Mouse (Mus musculus): ENCODE data around the gene Lmx1b. TPM values are rescaled to one million over a fixed set of nuclear protein-coding genes. Genes with fewer than 3 reads are reported as not detected.

The Lmx1b gene
- polyA plus RNA-seq, 1 experiment from 2014 or later: not detected

DNA sequence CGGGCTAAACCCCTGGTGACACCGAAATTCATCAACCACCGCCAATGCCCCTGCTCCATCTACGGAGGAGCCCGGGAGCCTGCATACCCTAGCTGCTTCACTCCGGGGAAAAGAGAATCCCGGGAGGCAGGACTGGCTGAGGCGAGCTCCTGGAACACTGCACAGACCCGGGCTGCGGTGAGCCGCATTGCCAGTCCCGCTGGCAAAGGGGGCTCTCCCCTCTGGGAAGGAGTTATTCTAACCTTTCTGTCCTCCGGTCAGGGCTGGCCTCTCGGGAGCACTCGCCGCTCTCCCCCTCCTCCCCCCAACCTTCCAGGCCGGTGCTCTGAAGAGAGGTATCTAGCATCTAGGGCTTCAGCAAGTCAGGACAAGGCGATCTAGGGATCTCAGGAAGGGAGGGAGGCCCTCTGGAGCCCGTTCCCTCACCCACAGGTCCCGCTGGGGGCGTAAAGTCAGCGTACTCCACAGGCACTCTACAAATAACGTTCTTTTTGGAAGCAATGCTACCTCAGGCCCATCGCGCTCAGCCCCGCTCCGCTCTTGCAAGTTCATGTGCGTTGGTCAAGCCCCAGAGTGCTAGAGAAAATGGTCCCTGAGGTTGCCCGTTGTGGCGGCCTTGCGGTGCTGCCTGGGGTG lies 8.5 kb downstream of the Lmx1b start:
- Histone ChIP-seq H3K4me1 (replicated peaks; ENCODE audit: control insufficient read depth, insufficient read depth) (no peaks in the 10 kb centered on the region), H3K9ac (ENCODE audit: low read length) (no peak overlapping the region), H3K4me3 (ENCODE audit: low read depth, low read length) (no peak overlapping the region), H3K4me2 (replicated peaks; ENCODE audit: low read depth) (no peak overlapping the region), H3K36me3 (ENCODE audit: control insufficient read depth, insufficient read depth, low read length) (no peaks in the 10 kb centered on the region), H3K27me3 (ENCODE audit: control insufficient read depth, insufficient read depth, low read length) (peaks cover 45% of the 10 kb centered on the region; the same call in 1 of the 2 replicates), H3K27ac (replicated peaks) (no peak overlapping the region), H3K9me3 (ENCODE audit: control insufficient read depth, low read length) (no peaks in the 10 kb centered on the region)
- DNase-seq (ENCODE audit: low spot score) (no peak), ATAC-seq (ENCODE audit: low FRiP score, low TSS enrichment) (no peak)
- 4% methylated on average over 31 of the region's 31 CpGs for WGBS
- TF ChIP-seq EP300 (optimal IDR thresholded peaks at IDR 0.05) (no peak), CTCF (IDR thresholded peaks at IDR 0.05; ENCODE audit: low read depth) (no peak)

DNA sequence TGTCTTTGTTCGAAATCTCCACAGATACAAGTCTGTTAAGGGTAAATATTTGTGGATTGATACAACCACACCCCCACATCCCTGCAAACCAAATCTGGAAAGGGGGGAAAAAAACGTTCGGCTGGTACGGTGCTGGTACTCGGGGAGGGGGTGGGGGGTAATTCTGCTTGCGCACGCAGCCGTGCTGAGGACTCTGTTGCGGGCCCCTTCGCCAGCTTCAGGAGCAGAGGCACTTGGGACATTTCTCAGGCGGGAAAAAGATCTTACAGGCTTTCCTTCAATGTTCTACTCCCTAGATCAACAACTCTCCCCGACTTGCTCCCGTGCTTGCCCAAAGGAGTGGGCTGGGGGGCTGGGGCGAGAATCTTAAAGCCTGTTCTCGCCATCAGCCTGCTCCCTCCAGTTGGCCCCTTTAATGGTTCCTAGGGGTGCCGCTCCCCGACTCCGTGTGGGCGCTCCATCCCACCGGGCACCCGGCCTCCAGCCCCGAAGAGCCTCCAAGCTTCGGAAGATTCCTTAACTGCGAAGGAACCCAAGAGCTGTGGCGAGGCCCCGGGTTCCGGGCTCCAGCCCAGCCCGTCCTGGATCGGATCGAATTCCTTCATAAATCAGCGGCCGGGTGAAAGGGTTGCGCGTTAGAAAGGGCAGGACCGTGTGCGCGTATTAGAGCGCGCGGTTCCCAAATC lies 9.1 kb downstream of the Lmx1b start:
- Histone ChIP-seq H3K4me1 (replicated peaks; ENCODE audit: control insufficient read depth, insufficient read depth) (no peaks in the 10 kb centered on the region), H3K4me2 (replicated peaks; ENCODE audit: low read depth) (no peak overlapping the region), H3K27me3 (ENCODE audit: control insufficient read depth, insufficient read depth, low read length) (peaks cover 40% of the 10 kb centered on the region; the same call in 1 of the 2 replicates), H3K9ac (ENCODE audit: low read length) (no peak overlapping the region), H3K27ac (replicated peaks) (no peak overlapping the region), H3K9me3 (ENCODE audit: control insufficient read depth, low read length) (no peaks in the 10 kb centered on the region), H3K4me3 (ENCODE audit: low read depth, low read length) (no peak overlapping the region), H3K36me3 (ENCODE audit: control insufficient read depth, insufficient read depth, low read length) (no peaks in the 10 kb centered on the region)
- 1% methylated on average over 40 of the region's 40 CpGs for WGBS
- no peak for DNase-seq (ENCODE audit: low spot score)
- no peak for TF ChIP-seq CTCF (IDR thresholded peaks at IDR 0.05; ENCODE audit: low read depth)
- no peak for TF ChIP-seq EP300 (optimal IDR thresholded peaks at IDR 0.05)
- ATAC-seq (ENCODE audit: low FRiP score, low TSS enrichment): no peak

DNA sequence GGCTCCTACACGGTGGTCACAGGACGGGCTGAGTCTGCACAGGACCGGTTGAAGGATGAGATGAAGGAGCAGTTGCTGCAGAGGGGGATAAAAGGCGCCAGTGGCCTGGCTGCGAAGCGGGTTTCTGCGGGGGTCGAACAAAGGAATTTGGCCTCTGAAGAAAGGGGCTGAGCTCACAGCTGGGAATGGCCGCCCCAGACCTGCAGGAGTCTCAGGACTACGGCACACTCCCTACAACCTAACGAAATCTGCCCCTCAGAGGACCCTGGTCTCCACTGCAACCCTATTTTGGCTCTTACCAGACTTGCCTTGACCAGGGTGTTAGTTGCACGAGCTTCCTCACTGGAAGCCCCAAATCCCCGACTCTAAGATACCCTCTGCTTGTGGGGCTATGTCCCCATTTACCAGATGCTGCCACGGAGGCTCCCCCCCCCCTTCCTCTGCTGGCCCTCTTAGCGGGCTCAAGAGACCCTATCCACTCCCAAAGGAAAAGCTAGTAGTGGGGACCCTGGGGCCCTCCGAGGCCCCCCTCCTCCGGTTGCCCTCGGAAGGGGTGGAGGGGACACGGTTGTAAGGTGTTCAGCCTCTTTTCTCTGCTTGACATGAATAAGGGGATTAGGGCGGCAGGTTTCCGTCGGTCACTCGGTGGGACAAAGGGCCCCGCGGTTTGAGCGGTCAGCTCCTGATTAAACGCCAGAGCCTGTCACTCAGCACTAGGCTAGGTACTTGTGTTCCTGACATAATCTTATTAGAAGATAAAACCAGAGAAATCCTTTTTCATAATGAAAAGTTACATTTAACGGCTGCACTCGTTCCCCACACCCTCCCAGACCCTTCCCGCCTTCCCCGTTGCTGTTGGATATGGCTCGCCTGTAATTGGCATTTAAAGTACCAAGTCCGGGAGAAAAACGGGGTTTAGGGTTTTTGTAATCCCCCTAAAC lies 10.0 kb downstream of the Lmx1b start:
- ATAC-seq (ENCODE audit: low FRiP score, low TSS enrichment): no peak
- H3K27me3 ChIP-seq (ENCODE audit: control insufficient read depth, insufficient read depth, low read length): peaks cover 34% of the 10 kb centered on the region; the same call in 1 of the 2 replicates
- H3K4me3 ChIP-seq (ENCODE audit: low read depth, low read length): no peak overlapping the region
- H3K4me1 ChIP-seq (replicated peaks; ENCODE audit: control insufficient read depth, insufficient read depth): no peaks in the 10 kb centered on the region
- H3K9me3 ChIP-seq (ENCODE audit: control insufficient read depth, low read length): no peaks in the 10 kb centered on the region
- H3K27ac ChIP-seq (replicated peaks): no peak overlapping the region
- 8% methylated on average over 34 of the region's 34 CpGs for WGBS
- H3K9ac ChIP-seq (ENCODE audit: low read length): no peak overlapping the region
- no peaks in the 10 kb centered on the region for H3K36me3 ChIP-seq (ENCODE audit: control insufficient read depth, insufficient read depth, low read length)
- no peak for DNase-seq (ENCODE audit: low spot score)
- no peak overlapping the region for H3K4me2 ChIP-seq (replicated peaks; ENCODE audit: low read depth)
- TF ChIP-seq EP300 (optimal IDR thresholded peaks at IDR 0.05) (no peak), CTCF (IDR thresholded peaks at IDR 0.05; ENCODE audit: low read depth) (no peak)

DNA sequence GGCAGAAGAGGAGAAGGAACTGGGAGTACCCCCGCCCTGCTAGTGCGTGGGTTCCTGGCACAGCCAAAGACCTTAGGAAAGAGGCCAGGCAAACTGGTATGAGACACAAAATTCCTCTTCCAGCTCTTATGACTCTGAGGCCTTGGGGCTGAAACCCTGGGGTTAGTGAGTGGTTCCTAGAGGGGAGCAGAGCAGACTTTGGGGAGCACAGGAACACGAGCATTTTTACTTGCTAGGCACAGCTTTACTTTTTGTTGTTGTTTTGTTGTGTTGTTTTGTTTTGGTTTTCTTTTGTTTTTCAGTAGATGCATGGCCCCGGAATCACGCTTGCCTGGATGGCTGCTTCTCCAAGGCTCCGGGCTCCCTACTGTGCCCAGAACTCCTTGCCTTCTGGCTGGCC lies 10.7 kb downstream of the Lmx1b start:
- no peaks in the 10 kb centered on the region for H3K4me1 ChIP-seq (replicated peaks; ENCODE audit: control insufficient read depth, insufficient read depth)
- H3K4me3 ChIP-seq (ENCODE audit: low read depth, low read length): no peak overlapping the region
- H3K27ac ChIP-seq (replicated peaks): no peak overlapping the region
- no peak overlapping the region for H3K9ac ChIP-seq (ENCODE audit: low read length)
- ATAC-seq (ENCODE audit: low FRiP score, low TSS enrichment): no peak
- TF ChIP-seq CTCF (IDR thresholded peaks at IDR 0.05; ENCODE audit: low read depth): no peak
- no peak for TF ChIP-seq EP300 (optimal IDR thresholded peaks at IDR 0.05)
- H3K9me3 ChIP-seq (ENCODE audit: control insufficient read depth, low read length): no peaks in the 10 kb centered on the region
- DNase-seq (ENCODE audit: low spot score): no peak
- no peaks in the 10 kb centered on the region for H3K36me3 ChIP-seq (ENCODE audit: control insufficient read depth, insufficient read depth, low read length)
- no peak overlapping the region for H3K4me2 ChIP-seq (replicated peaks; ENCODE audit: low read depth)
- 35% methylated on average over 6 of the region's 6 CpGs for WGBS
- peaks cover 31% of the 10 kb centered on the region; the same call in 1 of the 2 replicates for H3K27me3 ChIP-seq (ENCODE audit: control insufficient read depth, insufficient read depth, low read length)

DNA sequence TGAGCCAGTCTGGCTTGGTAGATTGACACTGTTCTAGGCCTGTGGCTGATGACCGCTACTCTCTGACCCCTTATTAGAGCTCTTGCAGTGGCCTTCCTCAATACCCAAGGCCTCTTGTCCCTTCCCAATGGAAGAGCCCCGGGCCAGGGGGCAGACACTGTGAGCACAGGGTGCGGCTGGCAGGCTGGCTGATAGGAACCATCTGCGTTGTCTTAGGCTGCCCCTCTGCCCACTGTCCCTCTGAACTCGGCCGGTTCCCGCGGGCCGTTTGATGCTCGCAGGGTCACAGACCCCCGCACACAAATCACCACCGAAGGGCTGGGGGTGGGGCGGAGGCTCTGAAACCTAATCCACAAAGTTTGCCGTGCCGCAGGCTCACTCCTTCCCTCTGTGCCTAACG lies 11.5 kb downstream of the Lmx1b start:
- Histone ChIP-seq H3K4me1 (replicated peaks; ENCODE audit: control insufficient read depth, insufficient read depth) (no peaks in the 10 kb centered on the region), H3K4me2 (replicated peaks; ENCODE audit: low read depth) (no peak overlapping the region), H3K4me3 (ENCODE audit: low read depth, low read length) (no peak overlapping the region), H3K9me3 (ENCODE audit: control insufficient read depth, low read length) (no peaks in the 10 kb centered on the region), H3K9ac (ENCODE audit: low read length) (no peak overlapping the region), H3K36me3 (ENCODE audit: control insufficient read depth, insufficient read depth, low read length) (no peaks in the 10 kb centered on the region), H3K27me3 (ENCODE audit: control insufficient read depth, insufficient read depth, low read length) (peaks cover 29% of the 10 kb centered on the region; the same call in 1 of the 2 replicates), H3K27ac (replicated peaks) (no peak overlapping the region)
- DNase-seq (ENCODE audit: low spot score) (no peak), ATAC-seq (ENCODE audit: low FRiP score, low TSS enrichment) (no peak)
- TF ChIP-seq EP300 (optimal IDR thresholded peaks at IDR 0.05) (no peak), CTCF (IDR thresholded peaks at IDR 0.05; ENCODE audit: low read depth) (no peak)
- 9% methylated on average over 16 of the region's 16 CpGs for WGBS

Measured in stomach, postnatal 0 days (tissue).